Mouse (Mus musculus): Measurements from ENCODE around the gene Tbc1d20. TPM values are rescaled to one million over a fixed set of nuclear protein-coding genes. Genes with fewer than 3 reads are reported as not detected.

Tbc1d20 gene
- polyA plus RNA-seq, 1 experiment = 49.6 TPM

DNA sequence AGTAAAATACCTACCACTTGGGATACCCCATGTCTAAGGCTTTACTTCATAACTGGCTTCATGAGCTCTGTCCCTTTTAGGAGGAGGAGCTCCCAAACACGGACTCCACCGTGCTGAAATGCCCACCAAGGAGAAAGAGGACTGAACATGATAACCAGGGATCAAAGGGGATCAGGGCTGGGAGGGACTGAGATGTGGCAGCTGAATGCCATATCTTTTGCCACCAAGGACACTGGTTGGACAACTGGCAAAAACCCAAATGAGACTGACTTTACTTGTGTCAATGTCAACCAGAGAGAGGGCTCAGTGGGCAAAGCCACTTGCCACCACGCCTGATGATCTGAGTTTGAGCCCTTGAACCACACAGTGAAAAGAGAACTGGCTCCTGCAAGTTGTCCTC is 31.2 kb downstream of the Tbc1d20 start:
- Histone ChIP-seq H3K4me3 (ENCODE audit: low read depth, low read length) (no peak overlapping the region), H3K27me3 (ENCODE audit: control insufficient read depth, insufficient read depth, low read length) (no peaks in the 10 kb centered on the region), H3K27ac (ENCODE audit: insufficient read depth, low read depth, low read length) (no peak overlapping the region), H3K36me3 (ENCODE audit: control insufficient read depth, insufficient read depth, low read length) (peaks cover 65% of the 10 kb centered on the region), H3K4me1 (ENCODE audit: control insufficient read depth, insufficient read depth, insufficient read length, low read length) (peaks cover 4% of the 10 kb centered on the region; the same call in 1 of the 2 replicates)
- WGBS = 70% methylated on average over 3 of the region's 3 CpGs
- TF ChIP-seq POLR2A (IDR thresholded peaks at IDR 0.05; ENCODE audit: low read depth, low read length) = no peak
- TF ChIP-seq CTCF (IDR thresholded peaks at IDR 0.05; ENCODE audit: extremely low read depth, insufficient read length, insufficient replicate concordance, low read depth, low read length) = no peak

DNA sequence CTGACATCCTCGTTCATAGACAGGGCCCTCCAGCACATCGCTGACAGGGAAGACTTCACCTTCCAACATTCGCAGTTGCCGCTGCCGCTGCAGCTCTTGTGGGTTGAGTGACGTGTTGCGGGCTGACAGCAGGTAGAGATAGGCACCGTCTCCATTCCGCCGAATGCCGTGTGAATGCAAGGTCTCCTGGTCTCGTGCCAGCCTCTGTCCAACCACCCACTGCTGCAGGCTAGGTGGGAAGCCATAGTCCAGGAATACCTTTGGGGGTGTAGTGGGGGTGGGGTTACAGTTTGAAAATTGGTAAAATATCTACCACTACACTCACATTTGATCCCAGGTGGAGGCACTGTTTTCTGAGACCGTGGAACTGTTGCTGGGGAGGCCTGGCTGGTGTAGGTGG is 32.5 kb downstream of the Tbc1d20 start:
- Histone ChIP-seq H3K27me3 (ENCODE audit: control insufficient read depth, insufficient read depth, low read length) (no peaks in the 10 kb centered on the region), H3K4me1 (ENCODE audit: control insufficient read depth, insufficient read depth, insufficient read length, low read length) (peaks cover 8% of the 10 kb centered on the region), H3K36me3 (ENCODE audit: control insufficient read depth, insufficient read depth, low read length) (peaks cover 57% of the 10 kb centered on the region), H3K4me3 (ENCODE audit: low read depth, low read length) (no peak overlapping the region), H3K27ac (ENCODE audit: insufficient read depth, low read depth, low read length) (no peak overlapping the region)
- 93% methylated on average over 13 of the region's 13 CpGs for WGBS
- TF ChIP-seq POLR2A (IDR thresholded peaks at IDR 0.05; ENCODE audit: low read depth, low read length) (no peak), CTCF (IDR thresholded peaks at IDR 0.05; ENCODE audit: extremely low read depth, insufficient read length, insufficient replicate concordance, low read depth, low read length) (no peak)

DNA sequence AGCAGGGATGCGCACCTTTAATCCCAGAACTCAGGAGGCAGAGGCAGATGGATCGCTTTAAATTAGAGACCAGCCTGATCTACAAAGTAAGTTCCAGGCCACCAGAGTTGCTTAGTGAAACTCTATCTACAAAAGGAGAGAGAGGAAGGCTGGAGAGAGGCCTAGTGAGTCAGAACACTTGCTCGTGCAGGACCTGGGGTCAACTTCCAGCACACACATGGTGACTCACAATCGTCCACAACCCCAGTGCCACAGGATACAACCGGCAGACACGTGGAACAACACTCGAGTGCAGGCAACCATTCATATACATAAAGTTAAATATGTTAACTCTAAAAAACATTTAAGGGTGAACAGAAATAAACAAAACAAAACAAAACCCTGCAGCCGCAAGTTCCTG is 33.0 kb downstream of the Tbc1d20 start:
- Histone ChIP-seq H3K4me1 (ENCODE audit: control insufficient read depth, insufficient read depth, insufficient read length, low read length) (peaks cover 9% of the 10 kb centered on the region), H3K27ac (ENCODE audit: insufficient read depth, low read depth, low read length) (no peak overlapping the region), H3K36me3 (ENCODE audit: control insufficient read depth, insufficient read depth, low read length) (peaks cover 56% of the 10 kb centered on the region), H3K27me3 (ENCODE audit: control insufficient read depth, insufficient read depth, low read length) (no peaks in the 10 kb centered on the region), H3K4me3 (ENCODE audit: low read depth, low read length) (no peak overlapping the region)
- TF ChIP-seq CTCF (IDR thresholded peaks at IDR 0.05; ENCODE audit: extremely low read depth, insufficient read length, insufficient replicate concordance, low read depth, low read length) = no peak
- TF ChIP-seq POLR2A (IDR thresholded peaks at IDR 0.05; ENCODE audit: low read depth, low read length) = no peak
- 85% methylated on average over 8 of the region's 8 CpGs for WGBS

DNA sequence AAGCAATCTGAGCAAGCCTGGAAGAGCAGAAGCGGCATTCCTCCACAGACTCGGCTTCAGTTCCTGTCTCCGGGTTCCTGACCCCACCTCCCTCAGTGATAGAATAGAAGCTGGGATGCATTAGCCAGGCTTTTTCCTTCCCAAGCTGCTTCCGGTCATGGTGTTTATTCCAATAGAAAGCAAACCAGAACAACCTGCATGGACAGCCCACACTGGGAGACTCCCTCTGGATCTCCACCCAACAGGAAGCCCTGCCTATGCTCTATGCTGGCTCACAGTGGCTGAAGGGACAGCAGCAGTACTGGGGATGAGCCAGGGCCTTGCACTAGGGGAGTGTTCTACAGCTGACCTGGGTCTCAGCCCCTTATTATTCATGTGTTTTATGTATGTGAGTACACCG is 34.4 kb downstream of the Tbc1d20 start:
- TF ChIP-seq CTCF (IDR thresholded peaks at IDR 0.05; ENCODE audit: extremely low read depth, insufficient read length, insufficient replicate concordance, low read depth, low read length) = no peak
- no peak for TF ChIP-seq POLR2A (IDR thresholded peaks at IDR 0.05; ENCODE audit: low read depth, low read length)
- H3K27me3 ChIP-seq (ENCODE audit: control insufficient read depth, insufficient read depth, low read length) = no peaks in the 10 kb centered on the region
- H3K27ac ChIP-seq (ENCODE audit: insufficient read depth, low read depth, low read length) = no peak overlapping the region
- H3K4me1 ChIP-seq (ENCODE audit: control insufficient read depth, insufficient read depth, insufficient read length, low read length) = peaks cover 9% of the 10 kb centered on the region
- peaks cover 44% of the 10 kb centered on the region for H3K36me3 ChIP-seq (ENCODE audit: control insufficient read depth, insufficient read depth, low read length)
- 74% methylated on average over 5 of the region's 5 CpGs for WGBS
- H3K4me3 ChIP-seq (ENCODE audit: low read depth, low read length) = no peak overlapping the region

DNA sequence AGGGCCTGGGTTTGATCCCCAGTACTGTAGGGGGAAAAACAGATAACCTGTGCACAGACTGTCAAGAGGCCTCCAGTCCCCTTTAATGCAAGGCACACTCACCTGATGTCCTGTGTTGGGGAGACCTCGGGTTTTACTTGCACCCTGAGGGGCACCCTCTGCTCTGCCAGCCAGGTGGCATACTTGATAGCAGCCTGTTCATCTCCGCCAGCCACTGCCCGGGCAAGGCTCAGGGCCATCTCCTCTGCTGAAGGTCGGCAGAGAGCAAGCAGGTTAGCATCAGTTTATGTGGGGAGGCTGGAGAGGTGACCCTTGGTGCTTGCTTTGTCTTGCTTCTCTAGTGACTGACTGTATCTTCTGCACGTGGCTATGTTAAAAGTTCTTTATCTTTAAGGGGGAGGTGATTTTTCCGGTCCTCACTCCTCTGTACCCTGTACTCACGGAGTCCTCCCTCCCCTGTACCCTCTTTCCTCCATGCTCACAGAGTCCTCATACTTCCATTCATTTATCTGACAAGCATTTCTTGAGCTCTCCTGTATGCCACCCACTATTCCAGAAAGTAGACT is 37.3 kb downstream of the Tbc1d20 start:
- Histone ChIP-seq H3K4me1 (ENCODE audit: control insufficient read depth, insufficient read depth, insufficient read length, low read length) (peaks cover 14% of the 10 kb centered on the region), H3K36me3 (ENCODE audit: control insufficient read depth, insufficient read depth, low read length) (peaks cover 20% of the 10 kb centered on the region), H3K27ac (ENCODE audit: insufficient read depth, low read depth, low read length) (no peak overlapping the region), H3K4me3 (ENCODE audit: low read depth, low read length) (peak overlapping the region; percentile 30), H3K27me3 (ENCODE audit: control insufficient read depth, insufficient read depth, low read length) (no peaks in the 10 kb centered on the region)
- TF ChIP-seq CTCF (IDR thresholded peaks at IDR 0.05; ENCODE audit: extremely low read depth, insufficient read length, insufficient replicate concordance, low read depth, low read length) (no peak), POLR2A (IDR thresholded peaks at IDR 0.05; ENCODE audit: low read depth, low read length) (no peak)
- 23% methylated on average over 7 of the region's 7 CpGs for WGBS

DNA sequence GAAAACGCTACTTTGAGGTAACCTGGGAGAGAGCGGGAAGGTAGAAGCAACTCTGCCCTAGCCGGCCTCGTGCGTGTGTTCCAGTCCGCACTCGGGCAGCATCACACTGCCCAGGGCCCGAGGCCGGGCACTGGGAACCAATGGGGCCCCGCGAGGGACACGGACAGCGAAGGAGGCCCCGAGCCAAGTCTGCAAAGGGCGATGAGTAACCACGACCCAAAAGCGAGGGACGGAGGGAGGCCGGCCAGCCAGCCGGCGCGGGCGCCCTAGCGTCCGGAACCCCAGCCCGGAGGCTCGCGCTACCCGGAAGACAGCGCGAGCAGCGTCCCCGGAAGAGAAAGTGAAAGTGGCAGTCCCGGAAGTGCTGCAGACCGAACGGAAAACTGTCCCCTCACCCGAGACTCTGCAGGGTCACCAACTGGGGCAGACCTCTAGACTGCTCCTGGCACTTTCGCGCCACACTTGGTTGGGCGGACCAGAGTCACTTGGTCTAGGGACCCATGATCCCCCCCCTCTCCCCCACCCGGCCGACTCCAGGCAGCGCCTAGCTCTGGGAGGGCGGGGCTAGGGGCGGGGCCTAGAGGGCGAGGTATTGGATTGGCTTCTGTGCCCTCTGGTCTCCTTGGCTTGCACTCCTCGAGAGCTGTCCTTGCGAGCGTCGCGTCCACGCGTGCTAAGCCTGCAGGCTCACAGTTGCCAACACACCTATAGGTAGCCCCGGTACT is 38.6 kb downstream of the Tbc1d20 start, which contains the start of gene Rbck1:
TSS of gene Rbck1 (minus strand) at position 553 of the 725 bp plus-strand sequence.
- no peaks in the 10 kb centered on the region for H3K27me3 ChIP-seq (ENCODE audit: control insufficient read depth, insufficient read depth, low read length)
- TF ChIP-seq POLR2A (IDR thresholded peaks at IDR 0.05; ENCODE audit: low read depth, low read length) = peak; percentile 78
- TF ChIP-seq CTCF (IDR thresholded peaks at IDR 0.05; ENCODE audit: extremely low read depth, insufficient read length, insufficient replicate concordance, low read depth, low read length) = peak; percentile 5; the same call in 1 of the 2 replicates
- H3K36me3 ChIP-seq (ENCODE audit: control insufficient read depth, insufficient read depth, low read length) = peaks cover 9% of the 10 kb centered on the region
- H3K4me3 ChIP-seq (ENCODE audit: low read depth, low read length) = peak within 1 kb of the TSS; percentile 65
- peak within 1 kb of the TSS; percentile 93 for H3K27ac ChIP-seq (ENCODE audit: insufficient read depth, low read depth, low read length)
- H3K4me1 ChIP-seq (ENCODE audit: control insufficient read depth, insufficient read depth, insufficient read length, low read length) = peaks cover 18% of the 10 kb centered on the region
- under 1% methylated on average over 52 of the region's 54 CpGs for WGBS

DNA sequence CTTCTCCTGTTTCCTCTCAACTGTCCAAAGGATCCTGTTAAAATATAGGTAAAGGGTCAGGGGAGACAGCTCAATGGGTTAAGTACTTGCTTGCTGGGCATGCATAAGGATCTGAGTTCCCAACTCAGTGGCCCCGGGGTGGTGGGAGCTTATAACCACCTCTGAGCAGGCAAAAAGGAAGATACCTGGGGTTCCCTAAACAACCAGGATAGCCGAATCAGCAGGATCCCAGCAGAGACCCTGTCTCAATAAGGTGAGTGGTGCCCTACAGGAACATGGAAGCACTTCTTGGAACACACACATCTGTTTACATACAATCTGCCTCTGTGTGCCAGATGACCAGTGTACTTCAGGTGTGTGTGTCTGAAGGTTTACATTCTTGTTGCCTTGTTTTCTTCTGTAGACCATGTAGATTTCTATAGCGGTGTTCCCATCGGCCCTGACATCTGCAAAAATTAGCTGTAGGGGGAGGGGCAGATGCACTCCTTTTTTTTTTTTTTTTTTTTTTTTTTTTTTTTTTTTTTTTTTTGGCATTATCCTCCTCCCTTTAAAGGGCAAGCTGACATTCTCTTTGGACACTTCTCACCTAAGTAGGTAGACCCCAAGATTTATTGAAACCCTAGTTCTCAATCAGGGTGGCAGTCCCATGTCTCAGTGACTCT is 39.8 kb downstream of the Tbc1d20 start:
- H3K4me3 ChIP-seq (ENCODE audit: low read depth, low read length) = no peak overlapping the region
- H3K36me3 ChIP-seq (ENCODE audit: control insufficient read depth, insufficient read depth, low read length) = peaks cover 6% of the 10 kb centered on the region
- H3K27ac ChIP-seq (ENCODE audit: insufficient read depth, low read depth, low read length) = no peak overlapping the region
- no peak for TF ChIP-seq POLR2A (IDR thresholded peaks at IDR 0.05; ENCODE audit: low read depth, low read length)
- no peak for TF ChIP-seq CTCF (IDR thresholded peaks at IDR 0.05; ENCODE audit: extremely low read depth, insufficient read length, insufficient replicate concordance, low read depth, low read length)
- WGBS = 83% methylated on average over 4 of the region's 4 CpGs
- H3K27me3 ChIP-seq (ENCODE audit: control insufficient read depth, insufficient read depth, low read length) = no peaks in the 10 kb centered on the region
- peaks cover 29% of the 10 kb centered on the region for H3K4me1 ChIP-seq (ENCODE audit: control insufficient read depth, insufficient read depth, insufficient read length, low read length)
